Mouse (Mus musculus): Measurements from ENCODE around the gene Mdh2. TPM values are rescaled to one million over a fixed set of nuclear protein-coding genes. Genes with fewer than 3 reads are reported as not detected.

The Mdh2 gene
- polyA plus RNA-seq, 1 experiment from 2014 or later: 525 TPM

- DNase-seq (ENCODE audit: low spot score): no peak
Observed at GRCm38 (mm10) chr5:135776546-135776945, 1.7 kb upstream of the Mdh2 start.

DNA sequence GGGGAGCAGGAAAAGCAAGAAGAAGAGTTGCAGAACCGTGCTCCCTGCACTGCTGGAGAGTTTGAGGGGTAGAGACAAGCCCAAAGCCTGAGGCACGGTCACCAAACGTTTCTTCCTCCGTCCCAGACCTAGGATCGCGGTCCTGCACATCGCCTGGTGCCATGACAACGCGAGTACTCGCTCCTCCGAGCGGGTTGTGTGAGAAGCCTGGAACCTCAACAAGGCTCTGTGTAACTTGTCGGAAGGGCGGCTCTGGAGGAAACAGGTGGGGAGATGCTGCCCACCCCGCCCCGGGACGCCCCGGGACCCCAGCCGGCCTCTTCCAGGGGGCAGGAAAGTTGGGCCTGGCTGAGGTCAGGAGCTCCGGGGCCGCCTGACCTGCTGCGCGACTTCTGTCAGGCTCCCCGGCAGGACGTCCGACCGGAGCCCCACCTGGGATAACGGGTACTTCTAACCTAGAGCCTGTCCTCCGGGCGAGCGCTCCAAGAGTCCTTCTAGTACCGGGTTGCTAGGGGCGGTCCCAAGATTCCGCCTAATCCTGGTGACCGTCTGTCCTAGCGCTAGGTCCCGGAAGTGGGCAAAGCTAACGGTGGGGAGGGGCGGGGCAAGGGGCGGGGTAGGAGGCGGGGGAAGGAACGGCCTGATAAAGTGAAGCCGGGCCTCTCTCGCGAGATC is 347 bp upstream of the Mdh2 start, which contains the start of gene Styxl1:
TSS of gene Styxl1 (minus strand) at position 590 of the 675 bp plus-strand sequence.
- no peak for DNase-seq (ENCODE audit: low spot score)

GRCm38 (mm10) chr5:135780331-135780730 is 2.1 kb downstream of the Mdh2 start:
- DNase-seq (ENCODE audit: low spot score): no peak

- no peak for DNase-seq (ENCODE audit: low spot score)
Observed at GRCm38 (mm10) chr5:135782901-135783300, 4.6 kb downstream of the Mdh2 start.

- DNase-seq (ENCODE audit: low spot score): peak; percentile 73
Observed at GRCm38 (mm10) chr5:135793996-135794858, 15.9 kb downstream of the Mdh2 start.

DNA sequence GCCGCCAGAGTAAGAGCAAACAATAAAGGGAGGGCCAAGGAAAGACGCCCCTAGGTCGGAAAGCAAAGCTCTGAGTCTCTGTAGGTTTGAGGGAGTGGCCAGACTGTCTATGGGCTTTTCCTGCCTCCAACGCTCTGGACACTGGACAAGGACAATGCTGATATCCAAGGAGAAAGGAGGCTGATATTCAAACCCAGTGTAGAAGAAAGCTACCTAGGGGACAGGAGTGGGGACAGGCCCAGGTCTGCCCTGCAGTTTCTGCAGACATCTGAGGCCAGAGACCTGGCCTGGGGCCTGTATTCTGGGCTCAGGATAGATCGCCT is 16.5 kb downstream of the Mdh2 start:
- no peak for DNase-seq (ENCODE audit: low spot score)

- DNase-seq (ENCODE audit: low spot score): no peak
Observed at GRCm38 (mm10) chr5:135799746-135800145, 21.5 kb downstream of the Mdh2 start.

GRCm38 (mm10) chr5:135800927-135801326 is 22.6 kb downstream of the Mdh2 start:
- no peak for DNase-seq (ENCODE audit: low spot score)

GRCm38 (mm10) chr5:135802641-135803040 is 24.4 kb downstream of the Mdh2 start:
- no peak for DNase-seq (ENCODE audit: low spot score)

DNA sequence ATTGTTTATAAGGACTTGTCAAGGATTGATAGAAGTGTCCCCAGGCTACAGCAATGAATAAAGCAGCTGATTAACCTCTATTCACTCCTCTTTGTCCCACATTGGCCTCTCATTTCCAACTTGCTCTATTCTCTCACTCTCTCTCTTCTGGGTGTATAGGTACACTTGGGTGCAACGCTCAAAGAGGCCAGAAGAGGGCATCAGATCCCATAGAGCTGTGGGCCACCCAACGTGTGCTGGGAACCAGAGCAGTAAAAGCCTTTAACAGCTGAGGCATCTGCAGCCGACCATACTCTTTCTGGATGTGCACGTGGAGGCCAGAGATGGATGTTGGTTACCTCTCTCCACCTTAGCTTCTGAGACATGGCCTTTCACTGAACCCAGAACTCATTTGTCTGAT is 24.9 kb downstream of the Mdh2 start:
- no peak for DNase-seq (ENCODE audit: low spot score)

- DNase-seq (ENCODE audit: low spot score): no peak
Observed at GRCm38 (mm10) chr5:135803676-135804075, 25.4 kb downstream of the Mdh2 start.

GRCm38 (mm10) chr5:135804735-135805134 is 26.5 kb downstream of the Mdh2 start:
- no peak for DNase-seq (ENCODE audit: low spot score)

DNA sequence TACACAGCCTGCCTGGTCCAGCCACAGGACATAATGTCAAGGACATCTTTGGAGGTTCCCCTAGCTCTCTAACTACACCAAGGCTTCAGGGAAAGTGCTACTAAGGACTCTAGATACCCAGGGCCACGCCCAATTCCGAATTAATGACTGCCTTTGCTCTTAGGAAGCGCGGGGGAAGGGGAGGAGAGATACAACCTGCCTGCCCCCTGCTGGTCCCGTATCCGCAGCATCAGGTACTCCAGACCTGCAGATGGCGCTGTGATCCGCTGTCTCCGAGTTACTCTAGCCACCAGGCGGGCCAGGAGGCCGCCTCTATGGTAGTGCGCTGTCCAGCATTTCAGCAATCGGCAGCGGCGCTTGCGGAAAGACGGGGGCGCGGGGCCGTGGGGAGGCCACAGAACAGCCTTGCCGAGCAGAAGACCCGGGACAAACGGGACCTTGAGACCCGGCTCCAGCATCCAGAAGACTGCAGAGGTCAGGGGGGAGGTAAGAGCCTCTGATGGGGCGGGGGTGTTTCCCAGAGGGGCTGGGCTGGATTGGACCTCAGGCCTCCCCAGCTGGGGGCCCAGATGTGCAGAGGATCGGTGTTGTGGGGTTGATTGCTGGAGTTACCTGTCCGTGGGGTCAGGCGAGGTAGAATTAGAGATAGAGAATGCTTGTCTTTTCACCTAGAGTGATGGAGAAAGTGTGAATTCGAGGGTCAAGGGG is 28.4 kb downstream of the Mdh2 start, which contains the start of gene Srrm3:
TSS of gene Srrm3 (plus strand) at position 336 of the 708 bp plus-strand sequence.
- peak; percentile 90 for DNase-seq (ENCODE audit: low spot score)

DNA sequence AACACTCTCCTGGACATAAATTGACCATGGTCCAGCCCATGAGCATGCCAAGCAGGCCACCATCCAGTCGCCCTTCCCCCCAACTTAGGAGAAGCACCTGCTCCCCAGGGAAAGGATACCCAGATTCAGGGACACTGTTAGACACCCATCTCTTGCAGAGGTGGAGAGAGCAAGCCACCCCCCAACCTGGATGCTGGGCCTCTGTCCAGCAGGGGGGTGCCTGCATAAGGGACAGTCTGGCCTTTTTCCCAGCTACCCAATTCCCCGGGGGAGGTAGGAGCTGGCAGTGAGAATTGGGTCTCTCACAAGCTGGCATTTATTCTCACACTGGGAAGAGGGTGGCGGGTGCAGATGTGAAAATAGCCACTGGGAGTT is 29.0 kb downstream of the Mdh2 start:
- no peak for DNase-seq (ENCODE audit: low spot score)

GRCm38 (mm10) chr5:135812991-135813390 is 34.7 kb downstream of the Mdh2 start:
- no peak for DNase-seq (ENCODE audit: low spot score)

DNA sequence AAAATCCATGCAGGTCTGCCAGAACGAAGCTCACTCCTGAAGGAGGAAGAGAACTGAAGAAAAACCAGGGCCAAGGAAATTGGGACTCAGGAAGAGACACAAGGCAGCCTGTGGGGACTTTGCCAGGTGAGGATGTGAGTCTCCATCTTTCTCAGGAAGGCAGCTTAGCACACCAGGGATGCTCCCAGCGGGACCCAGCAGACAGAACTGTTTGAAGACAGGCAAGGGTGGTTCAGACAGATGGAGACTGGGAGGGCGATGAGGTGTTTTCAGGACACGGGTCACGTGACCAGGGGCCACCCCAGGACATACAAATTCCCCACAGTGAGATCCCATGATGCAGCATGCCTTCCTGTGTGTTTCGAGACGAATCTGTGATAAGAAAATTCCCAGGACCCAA is 40.2 kb downstream of the Mdh2 start:
- DNase-seq (ENCODE audit: low spot score): no peak

DNA sequence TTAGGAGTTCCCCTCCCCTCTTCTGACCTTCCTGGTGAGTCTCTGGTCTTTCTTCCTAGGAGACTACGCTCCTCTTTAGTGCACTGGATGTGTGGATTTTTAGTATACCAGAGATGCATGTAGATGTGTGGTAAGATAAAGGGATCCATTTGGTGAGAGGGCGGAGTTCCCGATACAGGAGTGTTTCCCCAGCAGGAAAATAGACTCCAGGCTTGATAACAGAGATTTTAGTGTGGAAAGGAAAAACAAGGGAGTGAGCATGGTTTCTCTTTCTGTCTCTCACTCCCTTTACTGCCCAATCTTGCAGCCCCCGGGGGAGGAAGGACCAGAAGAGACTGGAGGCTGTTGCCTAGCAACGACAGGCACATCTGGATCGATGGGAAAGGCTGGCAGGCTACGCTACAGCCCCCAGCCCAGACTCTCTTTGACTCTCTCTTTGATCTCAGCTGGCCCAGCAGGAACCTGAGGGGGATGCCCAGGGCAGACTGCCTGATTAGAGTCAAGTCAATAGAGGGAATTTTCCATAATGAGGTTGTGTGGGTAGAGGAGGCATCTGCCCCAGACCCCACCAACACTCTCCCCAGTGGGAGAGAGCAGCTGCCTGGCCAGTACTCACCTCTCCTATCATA is 44.1 kb downstream of the Mdh2 start:
- DNase-seq (ENCODE audit: low spot score): no peak

- DNase-seq (ENCODE audit: low spot score): no peak
Observed at GRCm38 (mm10) chr5:135824517-135824916, 46.2 kb downstream of the Mdh2 start.

- DNase-seq (ENCODE audit: low spot score): no peak
Observed at GRCm38 (mm10) chr5:135826225-135826624, 47.9 kb downstream of the Mdh2 start.

DNA sequence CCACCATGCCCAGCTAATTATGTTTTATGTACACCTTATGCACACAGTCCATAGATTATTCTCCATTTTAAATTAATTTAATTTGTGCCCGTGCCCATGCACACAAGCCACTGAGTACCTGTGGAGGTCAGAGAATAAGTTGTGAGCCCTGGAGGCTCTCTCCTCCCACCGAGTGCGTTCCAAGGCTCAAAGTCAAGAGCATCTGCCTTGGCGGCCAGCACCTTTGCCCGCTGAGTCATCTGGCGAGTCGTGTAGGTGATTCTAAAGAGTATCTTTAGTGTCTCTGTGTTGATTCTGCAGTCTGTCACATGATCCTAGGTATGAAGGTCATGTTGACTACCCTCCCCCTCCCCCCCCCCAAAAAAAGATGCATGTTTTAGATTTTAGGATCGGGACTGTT is 51.1 kb downstream of the Mdh2 start:
- no peak for DNase-seq (ENCODE audit: low spot score)

DNA sequence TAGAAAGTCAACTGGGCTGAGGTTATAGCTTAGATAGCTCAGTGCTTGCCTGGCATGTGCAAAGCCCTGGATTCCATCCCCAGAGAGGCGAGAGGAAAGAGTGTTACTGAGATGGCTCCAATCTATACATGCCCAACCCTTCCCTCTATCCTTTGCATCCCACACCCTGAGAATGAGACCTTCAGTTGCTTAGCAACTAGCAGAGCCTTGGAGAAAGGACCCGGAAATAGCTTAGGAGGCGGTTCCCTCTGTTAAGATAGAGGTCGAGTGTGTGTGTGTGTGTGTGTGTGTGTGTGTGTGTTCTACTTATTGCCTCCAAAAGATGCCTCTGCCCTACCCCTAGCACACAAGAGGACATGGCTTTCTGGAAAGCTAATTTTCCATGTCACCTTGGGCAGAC is 54.4 kb downstream of the Mdh2 start:
- no peak for DNase-seq (ENCODE audit: low spot score)
